Mouse (Mus musculus) testis, adult 2 months (tissue): Measurements from ENCODE around the gene Hspb11.

Experiments used
- CTCF ChIP-seq: fragments of 200-500 bp; IDR thresholded peaks from 2 replicates; pipeline ENCODE4 v1.5.1; 2012; ENCODE audit warnings: low read depth, mild to moderate bottlenecking, inconsistent platforms, low read length, moderate library complexity; ENCODE audit not compliant: control insufficient read depth, insufficient read depth, insufficient replicate concordance
- POLR2A ChIP-seq: fragments of 200-500 bp; IDR thresholded peaks from 2 replicates; pipeline ENCODE4 v1.6.1; 2012; ENCODE audit warnings: low read depth, mild to moderate bottlenecking, inconsistent platforms, low read length, moderate library complexity; ENCODE audit not compliant: control insufficient read depth

- TF ChIP-seq CTCF (no peak), POLR2A (no peak)
Measured at GRCm38 (mm10) chr4:107286386-107286785, 33.0 kb downstream of the Hspb11 start.
